12 mouse cellular contexts compared by ENCODE assay signal in the genomic region with DNA sequence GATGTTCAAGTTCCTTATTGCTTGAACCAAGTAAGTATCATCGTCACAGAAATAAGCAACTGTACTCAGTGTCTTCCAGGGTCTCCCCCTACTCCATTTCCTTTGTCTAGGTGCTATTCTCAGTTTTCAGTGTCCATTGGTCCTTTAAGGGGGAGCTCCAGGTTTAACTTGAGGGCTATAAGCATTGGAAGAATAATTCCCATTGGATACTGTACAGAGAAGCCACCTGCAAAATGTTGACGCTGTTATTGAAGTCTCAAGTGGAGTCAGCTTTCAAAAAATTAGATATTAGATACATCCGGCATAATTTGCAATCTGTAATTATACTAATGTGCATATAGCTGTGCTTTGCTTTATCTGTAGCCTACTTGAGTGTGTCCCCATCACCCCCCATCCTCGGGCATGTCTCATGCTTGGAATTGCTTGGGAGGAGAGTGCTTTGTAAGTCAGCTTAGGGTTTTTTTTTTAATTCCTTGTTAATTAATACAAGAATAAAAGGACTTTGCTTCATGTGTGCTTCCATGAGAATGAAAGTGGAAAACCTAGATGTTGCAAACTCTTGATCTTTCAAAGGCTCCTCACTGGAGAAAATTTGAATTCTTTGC.
DNase-seq lines count a peak whose midpoint lies in the region; ATAC-seq and TF ChIP-seq lines count a peak whose summit lies in the region.
"Had no signal": no experiment of that assay in that cellular context is flagged by ENCODE, and none has a peak within 500 bp of the region (broad histone marks: within the 10 kb centered on the region; RNA-seq: fewer than 3 reads in every experiment).

No protein-coding gene starts in this region.

- H3K36me3 ChIP-seq in forebrain, embryonic 15.5 days: peaks cover 34% of the 10 kb centered on the region
- H3K36me3 ChIP-seq in midbrain, embryonic 10.5 days: peaks cover 66% of the 10 kb centered on the region
- no peaks in the 10 kb centered on the region; the same call in 1 of the 2 replicates for H3K36me3 ChIP-seq in stomach, postnatal 0 days (ENCODE audit: control insufficient read depth, insufficient read depth, low read length)

- DNase-seq in left cerebral cortex, adult 2 months (ENCODE audit: extremely low spot score in 1 of 2, low spot score in 2 of 2): no peak
- no peak for DNase-seq in left cerebral cortex, adult 11 months (ENCODE audit: low spot score)
- DNase-seq in midbrain, embryonic 10.5 days (ENCODE audit: low spot score): no peak
- no peak for DNase-seq in stomach, postnatal 0 days (ENCODE audit: low spot score)
- no peak for DNase-seq in testis, postnatal 14 days (ENCODE audit: low spot score)
- no peak for DNase-seq in c-Kit-positive CD71-positive TER-119-positive erythroid progenitor cells, embryonic 14.5 days (ENCODE audit: low spot score)
- no peak for DNase-seq in liver
- DNase-seq: adrenal gland, postnatal 14 days; cerebellum, postnatal 14 days; thymus, postnatal 36 days had no signal

- no peaks in the 10 kb centered on the region for H3K27me3 ChIP-seq in forebrain, embryonic 15.5 days
- no peaks in the 10 kb centered on the region for H3K27me3 ChIP-seq in midbrain, embryonic 10.5 days (ENCODE audit: low read depth, poor library complexity, severe bottlenecking)
- no peaks in the 10 kb centered on the region for H3K27me3 ChIP-seq in stomach, postnatal 0 days (ENCODE audit: control insufficient read depth, insufficient read depth, low read length)

- H3K27ac ChIP-seq in left cerebral cortex, adult 2 months: peak overlapping the region; percentile 95
- H3K27ac ChIP-seq in forebrain, embryonic 15.5 days (replicated peaks): peak overlapping the region; percentile 100
- H3K27ac ChIP-seq in midbrain, embryonic 10.5 days (replicated peaks): peak overlapping the region; percentile 97; the same call in 1 of the 2 replicates
- H3K27ac ChIP-seq in stomach, postnatal 0 days (replicated peaks): no peak overlapping the region

- ATAC-seq in forebrain, embryonic 15.5 days (replicated peaks): no peak
- ATAC-seq in stomach, postnatal 0 days (ENCODE audit: low FRiP score, low TSS enrichment): no peak

- H3K9ac ChIP-seq in forebrain, embryonic 15.5 days (replicated peaks): peak overlapping the region; percentile 89
- H3K9ac ChIP-seq in stomach, postnatal 0 days (ENCODE audit: low read length): no peak overlapping the region

- intact Hi-C loops in left cerebral cortex, adult 2 months (cut with DNase I): no loop called here

- no peak for TF ChIP-seq CTCF in left cerebral cortex, adult 2 months (IDR thresholded peaks at IDR 0.05)
- no peak for TF ChIP-seq CTCF in stomach, postnatal 0 days (IDR thresholded peaks at IDR 0.05; ENCODE audit: low read depth)

- WGBS in forebrain, embryonic 15.5 days: 22% methylated on average over 4 of the region's 4 CpGs
- 85% methylated on average over 4 of the region's 4 CpGs for WGBS in midbrain, embryonic 10.5 days
- WGBS in stomach, postnatal 0 days: 71% methylated on average over 4 of the region's 4 CpGs

- TF ChIP-seq EP300 in stomach, postnatal 0 days (optimal IDR thresholded peaks at IDR 0.05): no peak

- H3K9me3 ChIP-seq in forebrain, embryonic 15.5 days: no peaks in the 10 kb centered on the region
- no peaks in the 10 kb centered on the region for H3K9me3 ChIP-seq in midbrain, embryonic 10.5 days (replicated peaks)
- no peaks in the 10 kb centered on the region for H3K9me3 ChIP-seq in stomach, postnatal 0 days (ENCODE audit: control insufficient read depth, low read length)

- H3K4me2 ChIP-seq in forebrain, embryonic 15.5 days (replicated peaks): peak overlapping the region; percentile 73
- H3K4me2 ChIP-seq in stomach, postnatal 0 days (replicated peaks; ENCODE audit: low read depth): 0 out of 2 replicates have a peak overlapping the region, but pooled peaks have one; percentile 6
- H3K4me2 ChIP-seq: liver, embryonic 11.5 days had no signal

- H3K4me1 ChIP-seq in forebrain, embryonic 15.5 days: peaks cover 53% of the 10 kb centered on the region
- peaks cover 75% of the 10 kb centered on the region for H3K4me1 ChIP-seq in midbrain, embryonic 10.5 days
- no peaks in the 10 kb centered on the region; the same call in 1 of the 2 replicates for H3K4me1 ChIP-seq in stomach, postnatal 0 days (replicated peaks; ENCODE audit: control insufficient read depth, insufficient read depth)

- H3K4me3 ChIP-seq in left cerebral cortex, adult 2 months: peak overlapping the region; percentile 1; the same call in 1 of the 2 replicates
- H3K4me3 ChIP-seq in forebrain, embryonic 15.5 days: peak overlapping the region; percentile 46
- H3K4me3 ChIP-seq in midbrain, embryonic 10.5 days: peak overlapping the region; percentile 80; the same call in 1 of the 2 replicates
- H3K4me3 ChIP-seq in stomach, postnatal 0 days (ENCODE audit: low read depth, low read length): no peak overlapping the region
